8 mouse cellular contexts compared by ENCODE assay signal in the genomic region with DNA sequence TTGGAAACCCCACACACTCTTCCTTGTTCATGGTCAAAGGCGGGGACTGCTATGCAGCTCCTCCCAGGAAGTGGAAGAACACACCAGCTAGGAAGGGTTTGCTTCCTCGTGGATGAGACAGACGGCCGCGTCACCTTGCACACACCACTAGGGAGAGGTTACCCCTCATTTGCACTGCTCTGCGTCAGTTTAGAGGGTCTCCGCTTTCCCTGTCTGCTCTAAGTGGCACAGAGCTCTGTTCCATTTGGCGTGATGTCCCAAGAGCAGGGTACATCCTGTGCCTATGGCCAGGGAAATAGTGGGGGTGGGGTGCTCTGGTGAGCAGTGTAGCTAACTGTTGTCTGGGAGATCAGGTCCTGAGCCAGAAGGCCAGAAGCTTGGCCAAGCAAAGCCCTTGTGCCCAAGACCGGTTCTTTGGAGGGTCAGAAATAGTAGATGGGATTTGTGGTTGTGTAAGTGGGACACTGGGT. TPM values are rescaled to one million over a fixed set of nuclear protein-coding genes. Genes with fewer than 3 reads are reported as not detected.
DNase-seq lines count a peak whose midpoint lies in the region; ATAC-seq and TF ChIP-seq lines count a peak whose summit lies in the region.

No protein-coding gene starts in this region.

- H3K27ac ChIP-seq in heart, adult 2 months, result peak overlapping the region; percentile 73
- no peak overlapping the region for H3K27ac ChIP-seq in MEL (ENCODE audit: control insufficient read depth, low read depth, low read length)
- 0 out of 2 replicates have a peak overlapping the region, but pooled peaks have one; percentile 26 for H3K27ac ChIP-seq in limb, embryonic 14.5 days (replicated peaks; ENCODE audit: low read depth, low read length)
- peak overlapping the region; percentile 10; the same call in 1 of the 2 replicates for H3K27ac ChIP-seq in stomach, embryonic 14.5 days (ENCODE audit: low read length)

- TF ChIP-seq RAD21 in MEL (IDR thresholded peaks at IDR 0.05; ENCODE audit: low read depth, low read length), result no peak

- H3K27me3 ChIP-seq in heart, adult 2 months (ENCODE audit: control insufficient read depth, insufficient read depth, low read length), result no peaks in the 10 kb centered on the region
- H3K27me3 ChIP-seq in MEL (ENCODE audit: control insufficient read depth in 1 of 2, insufficient read depth in 2 of 2, low read length in 2 of 2), result no peaks in the 10 kb centered on the region
- H3K27me3 ChIP-seq in limb, embryonic 14.5 days (ENCODE audit: control insufficient read depth, insufficient read depth, low read length), result no peaks in the 10 kb centered on the region
- no peaks in the 10 kb centered on the region for H3K27me3 ChIP-seq in stomach, embryonic 14.5 days (ENCODE audit: control insufficient read depth, insufficient read depth, low read length)

- WGBS in heart, adult 2 months, result 18% methylated on average over 9 of the region's 9 CpGs
- WGBS in limb, embryonic 14.5 days, result 62% methylated on average over 9 of the region's 9 CpGs
- 56% methylated on average over 9 of the region's 9 CpGs for WGBS in stomach, embryonic 14.5 days

- ATAC-seq in granulocyte monocyte progenitor cell, adult 5-6 weeks (replicated peaks; ENCODE audit: poor library complexity, severe bottlenecking), result peak; percentile 49
- no peak for ATAC-seq in limb, embryonic 14.5 days (ENCODE audit: low FRiP score, low read depth)
- ATAC-seq in stomach, embryonic 14.5 days (ENCODE audit: insufficient number of reproducible peaks, insufficient read depth, low FRiP score, low read depth), result no peak
- no peak for ATAC-seq in activated CD4-positive, CD25-positive, alpha-beta regulatory T cell, adult 4 months

- peak; percentile 45 to 52 for DNase-seq in heart, adult 2 months
- no peak for DNase-seq in heart, postnatal 14 days
- DNase-seq in MEL (ENCODE audit: low read depth, low spot score), result peak; percentile 30
- DNase-seq in limb, embryonic 14.5 days (ENCODE audit: low spot score), result no peak
- no peak for DNase-seq in embryo, embryonic 11 days

- TF ChIP-seq CTCF in heart, adult 2 months (IDR thresholded peaks at IDR 0.05), result no peak
- TF ChIP-seq CTCF in MEL (IDR thresholded peaks at IDR 0.05 in 2 of 3, conservative IDR thresholded peaks at IDR 0.05 in 1 of 3; ENCODE audit: control insufficient read depth in 1 of 3, insufficient read depth in 1 of 3, low read depth in 2 of 3, low read length in 3 of 3, poor library complexity in 1 of 3, severe bottlenecking in 1 of 3), result no peak

- TF ChIP-seq EP300 in heart, adult 2 months (IDR thresholded peaks at IDR 0.05; ENCODE audit: insufficient read depth, low read depth, low read length), result 0 out of 2 replicates have a peak, but pooled peaks have one; percentile 35
- no peak for TF ChIP-seq EP300 in MEL (IDR thresholded peaks at IDR 0.05; ENCODE audit: low read depth in 1 of 2, low read length in 2 of 2)

- peaks cover 4% of the 10 kb centered on the region for H3K79me2 ChIP-seq in heart, adult 2 months (replicated peaks; ENCODE audit: control insufficient read depth, insufficient read depth, low read length)
- peaks cover 6% of the 10 kb centered on the region for H3K79me2 ChIP-seq in MEL (ENCODE audit: control insufficient read depth, insufficient read depth, low read length, poor library complexity)

- TF ChIP-seq POLR2A in heart, adult 2 months (IDR thresholded peaks at IDR 0.05; ENCODE audit: insufficient read depth, low read depth, low read length), result peak; percentile 61; the same call in 1 of the 2 replicates
- TF ChIP-seq POLR2A in MEL (IDR thresholded peaks at IDR 0.05; ENCODE audit: control insufficient read depth in 1 of 2, insufficient read depth in 1 of 2, low read depth in 1 of 2, low read length in 2 of 2, poor library complexity in 1 of 2), result no peak
- TF ChIP-seq POLR2A in limb, embryonic 14.5 days (IDR thresholded peaks at IDR 0.05; ENCODE audit: borderline replicate concordance, extremely low read depth, insufficient read depth, insufficient read length), result no peak

- H3K9ac ChIP-seq in heart, adult 2 months (ENCODE audit: low read depth, low read length), result no peak overlapping the region
- no peak overlapping the region for H3K9ac ChIP-seq in MEL (ENCODE audit: control insufficient read depth, low read depth, low read length, poor library complexity, severe bottlenecking)
- H3K9ac ChIP-seq in limb, embryonic 14.5 days (ENCODE audit: low read depth, low read length, severe bottlenecking), result no peak overlapping the region
- no peak overlapping the region for H3K9ac ChIP-seq in stomach, embryonic 14.5 days (replicated peaks; ENCODE audit: low read depth, low read length)

- peaks cover 33% of the 10 kb centered on the region for H3K4me1 ChIP-seq in heart, adult 2 months (ENCODE audit: control insufficient read depth, insufficient read depth, low read length)
- H3K4me1 ChIP-seq in MEL (ENCODE audit: control insufficient read depth in 1 of 2, insufficient read depth in 2 of 2, low read length in 2 of 2), result peaks cover 48 to 56% of the 10 kb centered on the region in 2 experiments
- peaks cover 47% of the 10 kb centered on the region for H3K4me1 ChIP-seq in limb, embryonic 14.5 days (ENCODE audit: control insufficient read depth, insufficient read depth, low read length)
- H3K4me1 ChIP-seq in stomach, embryonic 14.5 days (ENCODE audit: control insufficient read depth, insufficient read depth, low read length), result peaks cover 50% of the 10 kb centered on the region

- peaks cover 4% of the 10 kb centered on the region for H3K36me3 ChIP-seq in heart, adult 2 months (ENCODE audit: control insufficient read depth, insufficient read depth, low read length)
- H3K36me3 ChIP-seq in MEL (ENCODE audit: control insufficient read depth in 1 of 2, insufficient read depth in 2 of 2, low read length in 2 of 2), result peaks cover 0 to 46% of the 10 kb centered on the region in 2 experiments; a peak in 3 of 4 replicates
- peaks cover 48% of the 10 kb centered on the region for H3K36me3 ChIP-seq in limb, embryonic 14.5 days (ENCODE audit: control insufficient read depth, insufficient read depth, low read length)
- peaks cover 30% of the 10 kb centered on the region for H3K36me3 ChIP-seq in stomach, embryonic 14.5 days (ENCODE audit: control insufficient read depth, insufficient read depth, low read length)

- no peaks in the 10 kb centered on the region for H3K9me3 ChIP-seq in MEL (replicated peaks; ENCODE audit: insufficient read depth, low read length)
- H3K9me3 ChIP-seq in limb, embryonic 14.5 days (ENCODE audit: control insufficient read depth, low read length), result no peaks in the 10 kb centered on the region
- no peaks in the 10 kb centered on the region for H3K9me3 ChIP-seq in stomach, embryonic 14.5 days (ENCODE audit: control insufficient read depth, low read depth, low read length)

- H3K4me3 ChIP-seq in heart, adult 2 months, result no peak overlapping the region
- no peak overlapping the region for H3K4me3 ChIP-seq in MEL (ENCODE audit: control insufficient read depth in 1 of 2, insufficient read depth in 1 of 2, low read depth in 2 of 2, low read length in 2 of 2)
- no peak overlapping the region for H3K4me3 ChIP-seq in limb, embryonic 14.5 days (replicated peaks; ENCODE audit: low read length)
- no peak overlapping the region for H3K4me3 ChIP-seq in stomach, embryonic 14.5 days (ENCODE audit: low read depth, low read length)

- no peak overlapping the region for H3K4me2 ChIP-seq in limb, embryonic 14.5 days (replicated peaks; ENCODE audit: low read depth, low read length, severe bottlenecking)
- no peak overlapping the region for H3K4me2 ChIP-seq in stomach, embryonic 14.5 days (replicated peaks; ENCODE audit: low read depth, low read length)

- intact Hi-C loops in heart, adult 2 months (cut with DNase I), result loop anchor here (2.0 kb wide), 2 partner anchors 13 to 37 kb away; partner anchors contain the start of gene Thra
- intact Hi-C loops in heart, postnatal 14 days (cut with DNase I), result loop anchor here (1.0 kb wide), 1 partner anchor 13 kb away; no protein-coding TSS in a partner anchor

RNA-seq across cellular contexts. Expression of gene Thra, which starts 13.7 kb away (rescaled TPM):
- total RNA-seq in heart, adult 2 months (2021), result 100 to 1,000 TPM; 103 to 105 TPM
- polyA plus RNA-seq in heart, adult 2 months (2012; rRNA removed), result 89.4 and 104 TPM in 2 replicates
- 100 to 1,000 TPM; 123 to 130 TPM for total RNA-seq in heart, postnatal 14 days (2021)
- total RNA-seq in MEL (2012; rRNA removed), result 22.0 and 29.6 TPM in 2 replicates
- 10 to 100 TPM in 1 of 2 experiments, not detected in 1; 50.9 TPM for polyA plus RNA-seq in MEL (2012; ENCODE audit: insufficient read depth in 1 of 2, insufficient read length in 2 of 2, low read depth in 1 of 2, low replicate concordance in 2 of 2, missing spikeins in 1 of 2)
- 39.3 and 39.5 TPM in 2 replicates for total RNA-seq in granulocyte monocyte progenitor cell, adult 5-6 weeks (2014; fragmentation: Nextera tagmentation)
- total RNA-seq in granulocyte monocyte progenitor cell, adult 5-6 weeks (2017), result 23.0 and 24.2 TPM in 2 replicates
- polyA plus RNA-seq in limb, embryonic 14.5 days (2012; rRNA removed), result 149 and 157 TPM in 2 replicates
- polyA plus RNA-seq in limb, embryonic 14.5 days (2014; fragmentation: Nextera tagmentation; extraction: Ambion mirVana), result 55.9 and 63.2 TPM in 2 replicates
- polyA plus RNA-seq in stomach, embryonic 14.5 days (2014; fragmentation: Nextera tagmentation; extraction: Ambion mirVana), result 61.4 and 62.9 TPM in 2 replicates
- 1 to 10 TPM; 1.4 to 3.5 TPM for polyA plus RNA-seq in activated CD4-positive, CD25-positive, alpha-beta regulatory T cell, adult 4 months (2017; shearing (Covaris generic))

RNA-seq across cellular contexts. Expression of gene Nr1d1, which starts 20.9 kb away (rescaled TPM):
- 100 to 1,000 TPM in 1 of 2 experiments, 10 to 100 TPM in 1; 35.5 to 111 TPM for total RNA-seq in heart, adult 2 months (2021)
- 190 and 208 TPM in 2 replicates for polyA plus RNA-seq in heart, adult 2 months (2012; rRNA removed)
- 10 to 100 TPM; 20.7 to 31.5 TPM for total RNA-seq in heart, postnatal 14 days (2021)
- total RNA-seq in MEL (2012; rRNA removed), result 1.9 and 2.0 TPM in 2 replicates
- polyA plus RNA-seq in MEL (2012; ENCODE audit: insufficient read depth in 1 of 2, insufficient read length in 2 of 2, low read depth in 1 of 2, low replicate concordance in 2 of 2, missing spikeins in 1 of 2), result 1 to 10 TPM in 1 of 2 experiments, not detected in 1; 5.6 TPM
- total RNA-seq in granulocyte monocyte progenitor cell, adult 5-6 weeks (2014; fragmentation: Nextera tagmentation), result 2.3 and 2.8 TPM in 2 replicates
- total RNA-seq in granulocyte monocyte progenitor cell, adult 5-6 weeks (2017), result 1.2 TPM in 1 of 2 replicates, not detected in the other
- 1.8 and 2.5 TPM in 2 replicates for polyA plus RNA-seq in limb, embryonic 14.5 days (2012; rRNA removed)
- polyA plus RNA-seq in limb, embryonic 14.5 days (2014; fragmentation: Nextera tagmentation; extraction: Ambion mirVana), result 1.2 and 1.4 TPM in 2 replicates
- polyA plus RNA-seq in stomach, embryonic 14.5 days (2014; fragmentation: Nextera tagmentation; extraction: Ambion mirVana), result 1.7 and 2.3 TPM in 2 replicates
- 1 to 10 TPM; 2.9 to 5.4 TPM for polyA plus RNA-seq in activated CD4-positive, CD25-positive, alpha-beta regulatory T cell, adult 4 months (2017; shearing (Covaris generic))

RNA-seq across cellular contexts. Expression of gene Med24, which starts 25.0 kb away (rescaled TPM):
- 10 to 100 TPM; 41.6 to 48.1 TPM for total RNA-seq in heart, adult 2 months (2021)
- 54.5 and 65.2 TPM in 2 replicates for polyA plus RNA-seq in heart, adult 2 months (2012; rRNA removed)
- 10 to 100 TPM; 49.5 to 49.8 TPM for total RNA-seq in heart, postnatal 14 days (2021)
- total RNA-seq in MEL (2012; rRNA removed), result 37.5 and 41.4 TPM in 2 replicates
- polyA plus RNA-seq in MEL (2012; ENCODE audit: insufficient read depth in 1 of 2, insufficient read length in 2 of 2, low read depth in 1 of 2, low replicate concordance in 2 of 2, missing spikeins in 1 of 2), result 10 to 100 TPM in 1 of 2 experiments, not detected in 1; 89.8 TPM
- 57.3 and 68.2 TPM in 2 replicates for total RNA-seq in granulocyte monocyte progenitor cell, adult 5-6 weeks (2014; fragmentation: Nextera tagmentation)
- total RNA-seq in granulocyte monocyte progenitor cell, adult 5-6 weeks (2017), result 37.6 and 42.6 TPM in 2 replicates
- 83.4 and 104 TPM in 2 replicates for polyA plus RNA-seq in limb, embryonic 14.5 days (2012; rRNA removed)
- polyA plus RNA-seq in limb, embryonic 14.5 days (2014; fragmentation: Nextera tagmentation; extraction: Ambion mirVana), result 43.9 and 48.3 TPM in 2 replicates
- polyA plus RNA-seq in stomach, embryonic 14.5 days (2014; fragmentation: Nextera tagmentation; extraction: Ambion mirVana), result 39.9 and 41.0 TPM in 2 replicates
- 10 to 100 TPM; 19.1 to 27.9 TPM for polyA plus RNA-seq in activated CD4-positive, CD25-positive, alpha-beta regulatory T cell, adult 4 months (2017; shearing (Covaris generic))

RNA-seq across cellular contexts. Expression of gene Msl1, which starts 41.1 kb away (rescaled TPM):
- total RNA-seq in heart, adult 2 months (2021), result 10 to 100 TPM; 68.9 to 75.3 TPM
- polyA plus RNA-seq in heart, adult 2 months (2012; rRNA removed), result 21.9 and 44.4 TPM in 2 replicates
- 10 to 100 TPM; 71.2 to 71.8 TPM for total RNA-seq in heart, postnatal 14 days (2021)
- total RNA-seq in MEL (2012; rRNA removed), result 35.0 and 37.1 TPM in 2 replicates
- 10 to 100 TPM in 1 of 2 experiments, not detected in 1; 49.4 TPM for polyA plus RNA-seq in MEL (2012; ENCODE audit: insufficient read depth in 1 of 2, insufficient read length in 2 of 2, low read depth in 1 of 2, low replicate concordance in 2 of 2, missing spikeins in 1 of 2)
- total RNA-seq in granulocyte monocyte progenitor cell, adult 5-6 weeks (2014; fragmentation: Nextera tagmentation), result 72.7 and 75.0 TPM in 2 replicates
- total RNA-seq in granulocyte monocyte progenitor cell, adult 5-6 weeks (2017), result 59.8 and 70.1 TPM in 2 replicates
- 76.9 and 81.1 TPM in 2 replicates for polyA plus RNA-seq in limb, embryonic 14.5 days (2012; rRNA removed)
- 19.8 and 23.5 TPM in 2 replicates for polyA plus RNA-seq in limb, embryonic 14.5 days (2014; fragmentation: Nextera tagmentation; extraction: Ambion mirVana)
- polyA plus RNA-seq in stomach, embryonic 14.5 days (2014; fragmentation: Nextera tagmentation; extraction: Ambion mirVana), result 21.6 and 22.3 TPM in 2 replicates
- 10 to 100 TPM; 19.9 to 22.0 TPM for polyA plus RNA-seq in activated CD4-positive, CD25-positive, alpha-beta regulatory T cell, adult 4 months (2017; shearing (Covaris generic))

RNA-seq across cellular contexts. Expression of gene Casc3, which starts 50.5 kb away (rescaled TPM):
- total RNA-seq in heart, adult 2 months (2021), result 10 to 100 TPM; 18.7 to 20.7 TPM
- 17.5 and 25.2 TPM in 2 replicates for polyA plus RNA-seq in heart, adult 2 months (2012; rRNA removed)
- 10 to 100 TPM; 23.6 to 25.0 TPM for total RNA-seq in heart, postnatal 14 days (2021)
- total RNA-seq in MEL (2012; rRNA removed), result 18.2 and 20.9 TPM in 2 replicates
- polyA plus RNA-seq in MEL (2012; ENCODE audit: insufficient read depth in 1 of 2, insufficient read length in 2 of 2, low read depth in 1 of 2, low replicate concordance in 2 of 2, missing spikeins in 1 of 2), result 10 to 100 TPM; 58.6 to 61.0 TPM
- 46.1 and 46.7 TPM in 2 replicates for total RNA-seq in granulocyte monocyte progenitor cell, adult 5-6 weeks (2014; fragmentation: Nextera tagmentation)
- 13.6 and 31.8 TPM in 2 replicates for total RNA-seq in granulocyte monocyte progenitor cell, adult 5-6 weeks (2017)
- 52.4 and 56.8 TPM in 2 replicates for polyA plus RNA-seq in limb, embryonic 14.5 days (2012; rRNA removed)
- polyA plus RNA-seq in limb, embryonic 14.5 days (2014; fragmentation: Nextera tagmentation; extraction: Ambion mirVana), result 34.1 and 40.4 TPM in 2 replicates
- 33.7 and 35.1 TPM in 2 replicates for polyA plus RNA-seq in stomach, embryonic 14.5 days (2014; fragmentation: Nextera tagmentation; extraction: Ambion mirVana)
- polyA plus RNA-seq in activated CD4-positive, CD25-positive, alpha-beta regulatory T cell, adult 4 months (2017; shearing (Covaris generic)), result 10 to 100 TPM; 10.6 to 11.2 TPM

Comparison
In these comparisons a context has a peak if more than half of its experiments do, and no peak if none do; other contexts are left out.
1. DNase-seq: peak in heart, adult 2 months (2 of 2) and MEL (single experiment); none in heart, postnatal 14 days (0 of 2), limb, embryonic 14.5 days (single experiment) and embryo, embryonic 11 days (single experiment).
2. RNA of gene Nr1d1, which starts 20.9 kb away (polyA plus RNA-seq): 190 to 208 TPM in heart, adult 2 months; 5.6 TPM in MEL, 2.9 to 5.4 TPM in activated CD4-positive, CD25-positive, alpha-beta regulatory T cell, adult 4 months, 1.2 to 2.5 TPM in limb, embryonic 14.5 days and 1.7 to 2.3 TPM in stomach, embryonic 14.5 days; every median in the first group is over 10 times any median in the second.